Mouse (Mus musculus) embryonic facial prominence, embryonic 15.5 days (tissue): ENCODE measurements around the gene Olfr619. TPM values are rescaled to one million over a fixed set of nuclear protein-coding genes. Genes with fewer than 3 reads are reported as not detected.

Experiments
- ATAC-seq: fragments of 200-750 bp; cut with Nextera tagmentation; 2 replicates; pipeline ENCODE4 v1.8.0; 2017; ENCODE audit warnings: low read depth, moderate TSS enrichment; ENCODE audit not compliant: insufficient number of reproducible peaks, low FRiP score, low TSS enrichment
- H3K27ac ChIP-seq: fragments of 300-500 bp; sonication (generic); replicated peaks from 2 replicates; pipeline ENCODE4 v1.5.1; 2015; ENCODE audit warnings: mild to moderate bottlenecking, inconsistent platforms
- H3K27me3 ChIP-seq: fragments of 300-500 bp; sonication (generic); 2 replicates; pipeline ENCODE4 v1.6.1; 2015; ENCODE audit warnings: inconsistent platforms
- H3K36me3 ChIP-seq: fragments of 300-500 bp; sonication (generic); 2 replicates; pipeline ENCODE4 v1.6.1; 2015; ENCODE audit warnings: mild to moderate bottlenecking, inconsistent platforms
- H3K4me1 ChIP-seq: fragments of 300-500 bp; sonication (generic); 2 replicates; pipeline ENCODE4 v1.6.1; 2015; ENCODE audit warnings: inconsistent platforms
- H3K4me2 ChIP-seq: fragments of 300-500 bp; sonication (generic); replicated peaks from 2 replicates; pipeline ENCODE4 v1.6.1; 2015; ENCODE audit warnings: mild to moderate bottlenecking, inconsistent platforms
- H3K4me3 ChIP-seq: fragments of 300-500 bp; sonication (generic); replicated peaks from 2 replicates; pipeline ENCODE4 v1.5.1; 2015; ENCODE audit warnings: mild to moderate bottlenecking, inconsistent platforms
- H3K9ac ChIP-seq: fragments of 300-500 bp; sonication (generic); 2 replicates; pipeline ENCODE4 v1.6.1; 2015; ENCODE audit warnings: inconsistent platforms
- H3K9me3 ChIP-seq: fragments of 300-500 bp; sonication (generic); replicated peaks from 2 replicates; pipeline ENCODE4 v1.6.1; 2016; ENCODE audit warnings: inconsistent platforms
- WGBS: fragments of 180-500 bp; shearing (Covaris S2); methylation state at CpG from one replicate; pipeline ENCODE4 v1.1.7; 2015; 5-methylcytosine and 5-hydroxymethylcytosine counted together
- polyA plus RNA-seq: library from polyadenylated mRNA; unstranded; fragments of >200 nt; fragmentation: Nextera tagmentation; extraction: Ambion mirVana; gene quantifications from 2 replicates; pipeline ENCODE4 v1.2.1, GENCODE M21; 2015

Olfr619 gene
- 0.20 TPM in 1 of 2 replicates, not detected in the other for polyA plus RNA-seq

DNA sequence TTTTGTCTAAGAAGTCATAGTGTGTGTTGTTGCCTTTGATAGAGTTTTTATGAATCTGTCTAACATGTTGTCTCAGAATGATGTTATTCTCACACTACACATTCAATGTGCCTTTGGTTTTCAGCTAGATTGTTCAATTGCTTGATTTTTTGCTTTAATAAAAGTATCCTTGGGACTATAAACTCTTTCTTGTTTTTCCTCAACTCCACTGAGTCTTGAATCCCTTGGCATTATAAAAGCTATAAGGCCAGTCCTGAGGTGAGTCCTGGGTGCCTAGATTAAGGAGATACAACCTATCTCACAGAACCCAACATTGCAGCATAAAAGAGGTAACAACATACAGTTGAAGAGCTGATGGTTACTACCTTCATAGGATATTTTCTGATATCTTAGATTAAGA lies at the start of gene Olfr619:
Gene Olfr619, plus strand, starts transcription at position 301 of the 400 bp plus-strand sequence.
- Histone ChIP-seq H3K9ac (no peak within 1 kb of the TSS), H3K36me3 (no peaks in the 10 kb centered on the region), H3K4me2 (no peak within 1 kb of the TSS), H3K27me3 (no peaks in the 10 kb centered on the region), H3K4me3 (no peak within 1 kb of the TSS), H3K9me3 (no peaks in the 10 kb centered on the region), H3K27ac (no peak within 1 kb of the TSS), H3K4me1 (no peaks in the 10 kb centered on the region)
- ATAC-seq = no peak

DNA sequence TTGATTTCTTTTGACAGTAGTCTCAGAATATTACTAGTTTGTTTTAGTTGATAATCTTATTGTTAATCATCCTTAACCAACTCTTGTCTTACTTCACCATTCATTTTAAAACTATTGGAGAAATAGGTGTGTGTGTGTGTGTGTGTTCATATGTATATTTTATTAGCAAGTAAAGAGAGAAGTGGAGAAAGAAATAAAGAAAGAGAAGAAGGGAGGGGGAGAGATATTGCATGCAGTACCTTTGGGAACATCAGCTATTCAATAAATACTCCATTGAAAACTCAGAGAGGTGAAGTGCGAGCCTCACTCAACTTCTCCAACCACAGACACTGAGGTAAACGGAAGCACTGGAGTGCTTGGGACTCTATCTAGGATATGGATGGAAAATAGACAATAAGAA lies 44.6 kb upstream of the Olfr619 start, which contains the start of gene Olfr615:
Gene Olfr615, plus strand, starts transcription at position 301 of the 400 bp plus-strand sequence.
- H3K4me3 ChIP-seq = no peak within 1 kb of the TSS

GRCm38 (mm10) chr7:103569043-103569442 lies 31.3 kb upstream of the Olfr619 start, which contains the start of gene Olfr616:
Gene Olfr616 (minus strand): TSS chr7:103569143.
- H3K4me3 ChIP-seq = no peak within 1 kb of the TSS

More for the DNA sequence above, 44.6 kb upstream of the Olfr619 start, which contains the start of gene Olfr615:
- Histone ChIP-seq H3K27me3 (no peaks in the 10 kb centered on the region), H3K36me3 (no peaks in the 10 kb centered on the region), H3K9me3 (no peaks in the 10 kb centered on the region), H3K27ac (no peak within 1 kb of the TSS), H3K4me1 (no peaks in the 10 kb centered on the region), H3K4me2 (no peak within 1 kb of the TSS), H3K9ac (no peak within 1 kb of the TSS)
- WGBS = 75% methylated on average over 2 of the region's 2 CpGs
- ATAC-seq = no peak

DNA sequence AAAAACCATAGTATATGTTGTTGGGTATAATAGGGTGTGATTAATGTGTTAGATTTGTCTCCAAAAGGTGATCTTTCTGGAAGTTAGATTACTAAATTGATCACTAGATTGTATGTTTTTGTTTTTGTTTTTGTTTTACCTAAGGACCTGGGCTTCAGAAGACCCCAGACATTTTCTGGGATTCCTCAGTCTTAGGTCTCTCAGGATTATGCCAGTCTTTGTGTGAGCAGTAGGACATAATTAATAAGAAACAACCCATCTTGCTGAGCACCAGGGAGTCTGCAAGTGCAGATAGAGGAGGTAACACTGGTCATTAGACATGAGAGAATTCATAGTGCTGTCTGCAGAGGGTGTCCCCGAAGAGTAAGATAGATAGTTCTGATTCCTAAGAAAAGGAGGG lies 27.6 kb upstream of the Olfr619 start, which contains the start of gene Olfr617:
Gene Olfr617, plus strand, starts transcription at position 301 of the 400 bp plus-strand sequence.
- 82% methylated on average over 1 of the region's 1 CpGs for WGBS
- Histone ChIP-seq H3K9me3 (no peaks in the 10 kb centered on the region), H3K36me3 (no peaks in the 10 kb centered on the region), H3K4me3 (no peak within 1 kb of the TSS), H3K27ac (no peak within 1 kb of the TSS), H3K4me1 (no peaks in the 10 kb centered on the region), H3K4me2 (no peak within 1 kb of the TSS), H3K9ac (no peak within 1 kb of the TSS), H3K27me3 (no peaks in the 10 kb centered on the region)
- ATAC-seq = no peak

More at GRCm38 (mm10) chr7:103569043-103569442, 31.3 kb upstream of the Olfr619 start, which contains the start of gene Olfr616:
- H3K27me3 ChIP-seq = no peaks in the 10 kb centered on the region
- H3K9me3 ChIP-seq = no peaks in the 10 kb centered on the region
- no peak for ATAC-seq
- no peaks in the 10 kb centered on the region for H3K36me3 ChIP-seq
- no peak within 1 kb of the TSS for H3K27ac ChIP-seq
- no peak within 1 kb of the TSS for H3K9ac ChIP-seq
- no peak within 1 kb of the TSS for H3K4me2 ChIP-seq
- WGBS = 76% methylated on average over 3 of the region's 3 CpGs
- H3K4me1 ChIP-seq = no peaks in the 10 kb centered on the region

- Histone ChIP-seq H3K9ac (no peak within 1 kb of the TSS), H3K9me3 (no peaks in the 10 kb centered on the region), H3K4me1 (no peaks in the 10 kb centered on the region), H3K4me2 (no peak within 1 kb of the TSS), H3K27ac (no peak within 1 kb of the TSS), H3K27me3 (no peaks in the 10 kb centered on the region), H3K36me3 (no peaks in the 10 kb centered on the region), H3K4me3 (no peak within 1 kb of the TSS)
- ATAC-seq = no peak
- 52% methylated on average over 2 of the region's 2 CpGs for WGBS
Measured at GRCm38 (mm10) chr7:103589803-103590202, 10.6 kb upstream of the Olfr619 start, which contains the start of gene Olfr618. Gene Olfr618 (plus strand): TSS chr7:103590103.

DNA sequence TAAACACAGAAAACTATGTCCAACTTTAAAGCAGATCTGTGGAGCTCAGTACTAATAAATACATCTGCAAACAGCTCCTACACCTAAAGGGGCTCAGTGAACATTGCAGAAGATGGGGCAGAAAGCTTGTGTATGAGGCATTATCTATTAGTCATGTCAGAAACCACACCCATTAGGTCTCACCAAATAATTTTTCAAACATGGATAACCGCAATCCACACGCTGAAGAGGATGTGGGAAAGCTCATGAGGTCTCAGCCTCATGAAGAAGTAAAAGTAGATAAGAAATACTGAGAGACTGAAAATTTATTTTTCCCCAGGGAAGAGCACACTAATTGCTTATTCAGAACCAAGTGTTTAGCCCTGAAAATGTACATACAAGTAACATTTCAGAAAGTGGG lies 7.0 kb downstream of the Olfr619 start:
- Histone ChIP-seq H3K4me3 (no peak overlapping the region), H3K9ac (no peak overlapping the region), H3K4me1 (no peaks in the 10 kb centered on the region), H3K4me2 (no peak overlapping the region), H3K27me3 (no peaks in the 10 kb centered on the region), H3K27ac (no peak overlapping the region), H3K36me3 (no peaks in the 10 kb centered on the region), H3K9me3 (no peaks in the 10 kb centered on the region)
- WGBS = 74% methylated on average over 2 of the region's 2 CpGs
- no peak for ATAC-seq

- no peaks in the 10 kb centered on the region for H3K4me1 ChIP-seq
- no peak within 1 kb of the TSS for H3K4me2 ChIP-seq
- no peaks in the 10 kb centered on the region for H3K27me3 ChIP-seq
- ATAC-seq = no peak
- H3K36me3 ChIP-seq = no peaks in the 10 kb centered on the region
- H3K9ac ChIP-seq = no peak within 1 kb of the TSS
- no peak within 1 kb of the TSS for H3K4me3 ChIP-seq
- no peaks in the 10 kb centered on the region for H3K9me3 ChIP-seq
- H3K27ac ChIP-seq = no peak within 1 kb of the TSS
- WGBS = 71% methylated on average over 2 of the region's 2 CpGs
Measured at GRCm38 (mm10) chr7:103612434-103612833, 12.1 kb downstream of the Olfr619 start, which contains the start of gene Olfr620. Gene Olfr620 (minus strand): TSS chr7:103612534.

GRCm38 (mm10) chr7:103636795-103637194 lies 36.4 kb downstream of the Olfr619 start:
- H3K27me3 ChIP-seq = no peaks in the 10 kb centered on the region
- H3K27ac ChIP-seq = no peak overlapping the region
- no peak overlapping the region for H3K4me3 ChIP-seq
- no peaks in the 10 kb centered on the region for H3K36me3 ChIP-seq
- H3K9ac ChIP-seq = no peak overlapping the region
- H3K4me1 ChIP-seq = no peaks in the 10 kb centered on the region
- H3K9me3 ChIP-seq = no peaks in the 10 kb centered on the region
- no peak for ATAC-seq
- H3K4me2 ChIP-seq = no peak overlapping the region

DNA sequence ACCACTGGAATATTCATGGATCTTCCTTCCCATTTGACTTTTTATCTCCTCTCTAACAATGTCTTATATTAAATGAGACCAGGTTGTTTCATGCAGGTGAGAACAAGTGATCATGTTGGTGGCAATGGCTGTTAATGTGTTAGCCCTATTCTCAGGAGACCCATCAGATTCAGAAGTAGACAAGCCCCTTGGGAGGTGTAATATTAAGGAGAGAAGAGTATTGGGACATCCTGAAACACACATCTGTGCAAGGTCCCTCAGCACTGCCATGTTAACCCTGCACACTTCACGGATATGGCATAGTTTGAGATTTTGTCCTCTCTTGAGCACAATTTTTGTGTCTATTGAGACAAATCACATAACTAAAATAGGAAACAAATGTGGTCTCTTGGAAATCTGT lies 42.2 kb downstream of the Olfr619 start, which contains the start of gene Olfr622:
Gene Olfr622, minus strand, starts transcription at position 101 of the 400 bp plus-strand sequence.
- Histone ChIP-seq H3K4me2 (no peak within 1 kb of the TSS), H3K4me3 (no peak within 1 kb of the TSS), H3K9ac (no peak within 1 kb of the TSS), H3K27me3 (no peaks in the 10 kb centered on the region), H3K9me3 (no peaks in the 10 kb centered on the region), H3K27ac (no peak within 1 kb of the TSS), H3K36me3 (no peaks in the 10 kb centered on the region), H3K4me1 (no peaks in the 10 kb centered on the region)
- no peak for ATAC-seq
- WGBS = 61% methylated on average over 1 of the region's 1 CpGs

- Histone ChIP-seq H3K27ac (no peak overlapping the region), H3K9me3 (no peaks in the 10 kb centered on the region), H3K27me3 (no peaks in the 10 kb centered on the region), H3K4me1 (no peaks in the 10 kb centered on the region), H3K4me3 (no peak overlapping the region), H3K4me2 (no peak overlapping the region), H3K9ac (no peak overlapping the region), H3K36me3 (no peaks in the 10 kb centered on the region)
- no peak for ATAC-seq
- WGBS = 84% methylated on average over 4 of the region's 4 CpGs
Measured at GRCm38 (mm10) chr7:103644070-103644469, 43.7 kb downstream of the Olfr619 start.
